Mouse (Mus musculus) kidney, embryonic 14.5 days (tissue): ENCODE data around the gene Gdf15. TPM values are rescaled to one million over a fixed set of nuclear protein-coding genes. Genes with fewer than 3 reads are reported as not detected.

ENCODE experiments used
- ATAC-seq: fragments of 200-750 bp; cut with Nextera tagmentation; 2 replicates; pipeline ENCODE4 v1.8.0; 2017; ENCODE audit warnings: moderate number of reproducible peaks, mild to moderate bottlenecking, moderate TSS enrichment, moderate library complexity; ENCODE audit not compliant: low FRiP score, low TSS enrichment
- H3K27ac ChIP-seq: fragments of 300-500 bp; sonication (generic); 2 replicates; pipeline ENCODE4 v1.5.1; 2014; ENCODE audit warnings: low read depth, mild to moderate bottlenecking, low read length, moderate library complexity, mixed read lengths
- H3K27me3 ChIP-seq: fragments of 300-500 bp; sonication (generic); 2 replicates; pipeline ENCODE4 v1.6.1; 2014; ENCODE audit warnings: mild to moderate bottlenecking, low read length; ENCODE audit not compliant: control insufficient read depth, insufficient read depth
- H3K36me3 ChIP-seq: fragments of 300-500 bp; sonication (generic); 2 replicates; pipeline ENCODE4 v1.6.1; 2014; ENCODE audit warnings: low read length, mixed read lengths; ENCODE audit not compliant: control insufficient read depth, insufficient read depth
- H3K4me1 ChIP-seq: fragments of 300-500 bp; sonication (generic); 2 replicates; pipeline ENCODE4 v1.6.1; 2014; ENCODE audit warnings: low read length, mixed read lengths; ENCODE audit not compliant: control insufficient read depth, insufficient read depth
- H3K4me2 ChIP-seq: fragments of 300-500 bp; sonication (generic); replicated peaks from 2 replicates; pipeline ENCODE4 v1.6.1; 2014; ENCODE audit warnings: low read depth, mild to moderate bottlenecking, low read length
- H3K4me3 ChIP-seq: fragments of 300-500 bp; sonication (generic); 2 replicates; pipeline ENCODE4 v1.5.1; 2014; ENCODE audit warnings: mild to moderate bottlenecking, low read length
- H3K9ac ChIP-seq: fragments of 300-500 bp; sonication (generic); 2 replicates; pipeline ENCODE4 v1.6.1; 2014; ENCODE audit warnings: low read depth, mild to moderate bottlenecking, low read length, moderate library complexity
- H3K9me3 ChIP-seq: fragments of 300-500 bp; sonication (generic); 2 replicates; pipeline ENCODE4 v1.6.1; 2016; ENCODE audit warnings: low read length; ENCODE audit not compliant: control insufficient read depth
- WGBS: fragments of 180-500 bp; shearing (Covaris S2); extraction: QIAGEN DNeasy Blood & Tissue Kit; methylation state at CpG from one replicate; pipeline ENCODE4 v1.1.7; 2014; 5-methylcytosine and 5-hydroxymethylcytosine counted together
- polyA plus RNA-seq: library from polyadenylated mRNA; unstranded; fragments of >200 nt; fragmentation: Nextera tagmentation; extraction: Ambion mirVana; gene quantifications from 2 replicates; pipeline ENCODE4 v1.2.1, GENCODE M21; 2014

Gene Gdf15
- polyA plus RNA-seq, 1 experiment from 2014 or later: 0.31 TPM

DNA sequence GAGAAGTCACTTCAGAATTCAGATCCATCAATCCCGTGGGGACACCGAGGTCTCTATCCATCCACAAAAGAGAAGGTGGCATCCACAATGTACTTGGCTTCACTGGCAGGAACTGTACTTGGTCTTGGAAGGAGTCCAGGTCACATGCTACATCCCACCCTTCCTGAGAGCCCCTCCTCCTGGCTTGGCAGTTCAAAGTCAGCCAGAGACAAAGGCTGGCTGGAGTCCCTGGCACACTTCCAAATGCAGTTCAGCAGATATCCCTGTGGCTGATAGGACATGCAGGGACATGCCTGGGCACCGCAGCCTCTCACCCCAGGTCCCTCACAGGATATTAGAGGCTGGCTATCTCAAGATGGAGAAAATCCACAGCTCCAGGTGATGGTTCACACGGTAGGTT, 17.1 kb upstream of the Gdf15 start:
- Histone ChIP-seq H3K27me3 (no peaks in the 10 kb centered on the region), H3K4me3 (no peak overlapping the region), H3K4me1 (peaks cover 34% of the 10 kb centered on the region), H3K27ac (peak overlapping the region; percentile 32; the same call in 1 of the 2 replicates), H3K36me3 (peaks cover 21% of the 10 kb centered on the region), H3K4me2 (no peak overlapping the region), H3K9ac (no peak overlapping the region), H3K9me3 (no peaks in the 10 kb centered on the region)
- ATAC-seq: peak; percentile 26; the same call in 1 of the 2 replicates
- 70% methylated on average over 4 of the region's 4 CpGs for WGBS

GRCm38 (mm10) chr8:70648921-70649320, 16.7 kb upstream of the Gdf15 start:
- H3K36me3 ChIP-seq: peaks cover 21% of the 10 kb centered on the region
- ATAC-seq: no peak
- no peak overlapping the region for H3K9ac ChIP-seq
- no peaks in the 10 kb centered on the region for H3K27me3 ChIP-seq
- WGBS: 63% methylated on average over 3 of the region's 3 CpGs
- no peak overlapping the region for H3K27ac ChIP-seq
- H3K4me1 ChIP-seq: peaks cover 34% of the 10 kb centered on the region
- no peak overlapping the region for H3K4me3 ChIP-seq
- no peaks in the 10 kb centered on the region for H3K9me3 ChIP-seq
- no peak overlapping the region for H3K4me2 ChIP-seq

DNA sequence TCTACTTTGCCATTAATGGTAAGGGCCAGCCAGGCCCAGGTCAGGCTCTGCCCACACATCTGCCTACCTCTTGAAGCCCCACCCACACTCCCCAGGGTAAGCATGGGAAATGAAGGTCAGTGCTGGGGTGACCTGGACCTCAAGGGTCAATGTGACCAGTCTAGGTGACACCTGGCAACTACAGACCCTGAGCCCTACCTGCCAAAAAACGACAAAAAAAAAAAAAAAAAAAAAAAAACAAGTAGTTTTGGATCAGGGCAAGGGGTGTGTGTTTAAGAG, 15.8 kb upstream of the Gdf15 start:
- Histone ChIP-seq H3K4me3 (no peak overlapping the region), H3K36me3 (peaks cover 21% of the 10 kb centered on the region), H3K9me3 (no peaks in the 10 kb centered on the region), H3K9ac (no peak overlapping the region), H3K27ac (no peak overlapping the region), H3K27me3 (no peaks in the 10 kb centered on the region), H3K4me2 (no peak overlapping the region), H3K4me1 (peaks cover 34% of the 10 kb centered on the region)
- no peak for ATAC-seq
- 25% methylated on average over 1 of the region's 1 CpGs for WGBS

DNA sequence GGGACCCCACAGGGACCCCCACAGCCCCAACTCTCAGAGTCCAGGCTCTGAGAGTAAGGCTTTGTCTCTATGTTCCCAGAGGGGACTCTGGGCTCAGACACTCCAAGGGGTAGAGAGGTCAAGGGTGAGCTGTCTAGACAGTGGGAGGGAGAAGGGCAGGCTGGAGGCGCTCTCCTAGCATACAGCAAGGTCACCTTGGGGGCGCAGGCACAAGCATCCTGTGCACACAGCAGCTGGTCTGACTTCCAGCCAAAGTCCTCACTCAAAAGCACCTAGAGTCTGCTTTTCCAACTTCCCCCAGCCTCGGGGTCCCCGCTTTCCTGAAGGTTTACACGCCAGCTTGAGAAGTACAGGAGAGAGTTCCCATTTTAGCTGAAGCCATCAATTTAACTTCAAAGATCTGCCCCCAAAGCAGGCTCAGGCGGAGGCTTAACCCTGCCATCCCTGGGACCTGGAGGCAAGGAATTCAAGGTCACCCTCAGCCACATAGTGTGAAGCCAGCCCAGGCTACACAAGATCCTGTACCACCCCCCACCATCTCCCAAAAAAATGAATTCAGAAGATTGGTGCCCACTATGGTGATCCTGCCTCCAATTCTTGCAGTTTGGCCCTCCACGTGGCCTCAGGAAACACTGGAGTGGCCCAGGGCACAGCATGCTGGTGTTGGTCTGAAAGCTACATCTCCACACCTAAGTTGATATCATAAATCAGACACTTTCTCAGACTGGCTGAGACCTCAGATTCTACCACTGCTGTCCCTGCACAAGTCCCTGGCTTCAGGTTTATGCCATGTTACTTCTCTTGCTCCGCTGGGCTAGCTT, 15.3 kb upstream of the Gdf15 start:
- ATAC-seq: peak; percentile 41
- 31% methylated on average over 8 of the region's 8 CpGs for WGBS
- Histone ChIP-seq H3K9me3 (no peaks in the 10 kb centered on the region), H3K4me1 (peaks cover 34% of the 10 kb centered on the region), H3K4me3 (no peak overlapping the region), H3K36me3 (peaks cover 21% of the 10 kb centered on the region), H3K9ac (peak overlapping the region; percentile 37; the same call in 1 of the 2 replicates), H3K27me3 (no peaks in the 10 kb centered on the region), H3K4me2 (no peak overlapping the region), H3K27ac (no peak overlapping the region; the same call in 1 of the 2 replicates)

- Histone ChIP-seq H3K4me1 (peaks cover 34% of the 10 kb centered on the region), H3K9me3 (no peaks in the 10 kb centered on the region), H3K36me3 (peaks cover 19% of the 10 kb centered on the region), H3K4me3 (no peak overlapping the region), H3K27me3 (no peaks in the 10 kb centered on the region), H3K4me2 (no peak overlapping the region), H3K27ac (no peak overlapping the region), H3K9ac (0 out of 2 replicates have a peak overlapping the region, but pooled peaks have one; percentile 12)
- ATAC-seq: no peak
Observed at GRCm38 (mm10) chr8:70646775-70647174, 14.5 kb upstream of the Gdf15 start.

- Histone ChIP-seq H3K4me1 (peaks cover 34% of the 10 kb centered on the region), H3K4me3 (no peak overlapping the region), H3K4me2 (no peak overlapping the region), H3K27me3 (no peaks in the 10 kb centered on the region), H3K27ac (no peak overlapping the region), H3K9ac (peak overlapping the region; percentile 12; the same call in 1 of the 2 replicates), H3K9me3 (no peaks in the 10 kb centered on the region), H3K36me3 (peaks cover 16% of the 10 kb centered on the region)
- ATAC-seq: no peak
- WGBS: 69% methylated on average over 6 of the region's 6 CpGs
Observed at GRCm38 (mm10) chr8:70646369-70646768, 14.1 kb upstream of the Gdf15 start.

DNA sequence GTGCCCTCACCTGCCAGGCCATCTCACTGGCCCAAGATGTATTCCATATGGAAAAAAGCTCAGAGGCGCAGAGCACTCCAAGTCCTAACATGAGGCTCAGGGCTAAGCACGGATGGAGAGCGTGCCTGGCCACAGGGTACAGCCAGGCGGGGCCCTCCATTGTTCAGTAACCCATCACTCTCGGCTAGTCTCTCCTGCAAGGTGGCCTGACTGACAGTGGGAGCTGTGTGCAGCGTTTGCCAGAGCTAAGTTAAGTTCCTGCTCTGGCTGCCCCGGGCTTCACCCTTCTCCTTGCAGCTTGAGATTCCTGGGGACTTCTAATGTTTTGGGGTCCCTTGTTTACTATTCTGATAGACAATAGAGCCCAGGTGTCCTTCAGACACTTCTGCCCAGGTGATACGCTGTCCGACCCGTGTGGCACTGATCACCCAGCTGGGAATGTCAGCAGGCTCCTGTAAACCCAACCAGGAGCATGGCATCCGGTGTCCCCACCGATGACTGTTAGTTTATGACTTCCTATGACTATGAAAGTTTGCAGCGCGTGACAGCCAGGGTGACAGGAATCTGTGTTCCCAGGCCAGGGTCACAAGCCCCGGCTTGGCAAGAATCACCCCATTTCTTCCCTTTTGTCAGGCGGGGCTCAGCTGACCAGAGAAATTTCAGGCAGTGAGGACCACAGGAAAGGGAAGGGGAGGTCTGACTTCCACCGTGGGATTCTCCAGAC, 13.4 kb upstream of the Gdf15 start:
- H3K27me3 ChIP-seq: no peaks in the 10 kb centered on the region
- H3K9me3 ChIP-seq: no peaks in the 10 kb centered on the region
- 29% methylated on average over 17 of the region's 17 CpGs for WGBS
- H3K4me3 ChIP-seq: no peak overlapping the region
- H3K4me2 ChIP-seq: no peak overlapping the region
- ATAC-seq: no peak; the same call in 1 of the 2 replicates
- H3K36me3 ChIP-seq: peaks cover 9% of the 10 kb centered on the region; the same call in 1 of the 2 replicates
- peaks cover 34% of the 10 kb centered on the region for H3K4me1 ChIP-seq
- no peak overlapping the region for H3K9ac ChIP-seq
- H3K27ac ChIP-seq: no peak overlapping the region

DNA sequence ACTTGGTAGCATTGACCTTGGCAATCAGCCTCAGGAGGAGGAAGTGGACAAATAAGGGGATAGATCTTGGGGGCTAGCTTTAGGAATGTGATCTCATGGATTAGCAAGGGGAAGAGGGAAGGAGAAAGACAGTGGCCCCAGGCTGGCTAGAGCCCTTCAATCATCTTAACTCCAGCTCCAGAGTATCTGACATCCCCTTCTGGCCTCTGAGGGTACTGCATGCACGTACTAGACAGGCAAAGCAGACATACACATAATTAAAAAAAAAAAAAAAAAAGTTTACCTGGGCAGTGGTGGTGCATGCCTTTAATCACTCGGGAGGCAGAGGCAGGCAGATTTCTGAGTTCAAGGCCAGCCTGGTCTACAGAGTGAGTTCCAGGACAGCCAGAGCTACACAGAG, 11.8 kb upstream of the Gdf15 start:
- Histone ChIP-seq H3K4me1 (peaks cover 29% of the 10 kb centered on the region), H3K27ac (no peak overlapping the region), H3K9me3 (no peaks in the 10 kb centered on the region), H3K27me3 (no peaks in the 10 kb centered on the region), H3K9ac (no peak overlapping the region), H3K4me2 (no peak overlapping the region), H3K36me3 (no peaks in the 10 kb centered on the region), H3K4me3 (no peak overlapping the region)
- ATAC-seq: no peak
- 95% methylated on average over 2 of the region's 2 CpGs for WGBS

DNA sequence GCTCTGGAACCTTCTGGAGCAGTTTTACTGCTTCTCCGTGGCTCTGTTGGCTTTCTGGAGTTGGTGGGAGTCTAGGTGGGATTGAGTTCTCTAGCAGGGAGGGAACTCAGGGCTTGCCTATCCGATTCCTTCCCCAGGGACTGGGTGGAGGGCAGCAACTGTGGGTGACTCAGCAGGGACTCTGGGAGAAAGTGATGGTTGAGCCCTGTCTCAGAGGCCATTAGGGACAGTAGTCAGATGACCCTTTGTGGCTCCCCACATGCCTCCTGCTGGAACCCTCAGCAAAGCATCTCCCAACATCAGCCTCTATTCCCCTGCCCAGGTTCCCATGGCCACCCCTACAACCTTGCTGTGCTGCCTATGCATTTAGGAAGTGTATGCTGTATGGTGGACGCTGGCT, 10.8 kb upstream of the Gdf15 start:
- no peak overlapping the region for H3K9ac ChIP-seq
- H3K27ac ChIP-seq: no peak overlapping the region
- no peak overlapping the region for H3K4me2 ChIP-seq
- ATAC-seq: no peak
- H3K9me3 ChIP-seq: no peaks in the 10 kb centered on the region
- H3K4me1 ChIP-seq: peaks cover 27% of the 10 kb centered on the region
- H3K4me3 ChIP-seq: no peak overlapping the region
- whole genome bisulfite sequencing: 55% methylated on average over 3 of the region's 3 CpGs
- H3K27me3 ChIP-seq: no peaks in the 10 kb centered on the region
- H3K36me3 ChIP-seq: no peaks in the 10 kb centered on the region
